Mouse (Mus musculus): ENCODE data around the gene Emx1. TPM values are rescaled to one million over a fixed set of nuclear protein-coding genes. Genes with fewer than 3 reads are reported as not detected.

Emx1 gene
- polyA plus RNA-seq, 1 experiment from 2014 or later = not detected

GRCm38 (mm10) chr6:85188256-85189110 is 1.2 kb downstream of the Emx1 start:
- H3K4me2 ChIP-seq (ENCODE audit: low read depth, low read length) = peak overlapping the region; percentile 62
- peaks cover 87% of the 10 kb centered on the region for H3K27me3 ChIP-seq (ENCODE audit: control insufficient read depth, insufficient read depth, low read depth, low read length)
- peak overlapping the region; percentile 45 for H3K4me3 ChIP-seq (ENCODE audit: low read length)
- 1% methylated on average over 39 of the region's 39 CpGs for WGBS
- H3K27ac ChIP-seq (ENCODE audit: low read length) = no peak overlapping the region
- no peak for ATAC-seq (ENCODE audit: low read depth)
- no peaks in the 10 kb centered on the region for H3K9me3 ChIP-seq (ENCODE audit: control insufficient read depth, low read length)
- peaks cover 19% of the 10 kb centered on the region for H3K4me1 ChIP-seq (replicated peaks; ENCODE audit: control insufficient read depth, insufficient read depth, low read length)
- no peaks in the 10 kb centered on the region for H3K36me3 ChIP-seq (ENCODE audit: control insufficient read depth, insufficient read depth, low read length)
- H3K9ac ChIP-seq (ENCODE audit: low read length) = no peak overlapping the region

- no peak overlapping the region for H3K27ac ChIP-seq (ENCODE audit: low read length)
- H3K36me3 ChIP-seq (ENCODE audit: control insufficient read depth, insufficient read depth, low read length) = no peaks in the 10 kb centered on the region
- H3K27me3 ChIP-seq (ENCODE audit: control insufficient read depth, insufficient read depth, low read depth, low read length) = peaks cover 89% of the 10 kb centered on the region
- 0 out of 2 replicates have a peak overlapping the region, but pooled peaks have one; percentile 51 for H3K4me3 ChIP-seq (ENCODE audit: low read length)
- H3K9ac ChIP-seq (ENCODE audit: low read length) = no peak overlapping the region
- H3K4me2 ChIP-seq (ENCODE audit: low read depth, low read length) = no peak overlapping the region
- H3K9me3 ChIP-seq (ENCODE audit: control insufficient read depth, low read length) = no peaks in the 10 kb centered on the region
- WGBS = 8% methylated on average over 14 of the region's 14 CpGs
- no peak for ATAC-seq (ENCODE audit: low read depth)
- peaks cover 19% of the 10 kb centered on the region for H3K4me1 ChIP-seq (replicated peaks; ENCODE audit: control insufficient read depth, insufficient read depth, low read length)
Measured at GRCm38 (mm10) chr6:85189361-85189760, 2.1 kb downstream of the Emx1 start.

- Histone ChIP-seq H3K27ac (ENCODE audit: low read length) (no peak overlapping the region), H3K4me1 (replicated peaks; ENCODE audit: control insufficient read depth, insufficient read depth, low read length) (peaks cover 19% of the 10 kb centered on the region), H3K27me3 (ENCODE audit: control insufficient read depth, insufficient read depth, low read depth, low read length) (peaks cover 91% of the 10 kb centered on the region), H3K9me3 (ENCODE audit: control insufficient read depth, low read length) (no peaks in the 10 kb centered on the region), H3K9ac (ENCODE audit: low read length) (peak overlapping the region; percentile 30; the same call in 1 of the 2 replicates), H3K36me3 (ENCODE audit: control insufficient read depth, insufficient read depth, low read length) (no peaks in the 10 kb centered on the region), H3K4me2 (ENCODE audit: low read depth, low read length) (peak overlapping the region; percentile 67), H3K4me3 (ENCODE audit: low read length) (peak overlapping the region; percentile 51)
- no peak for ATAC-seq (ENCODE audit: low read depth)
- WGBS = under 1% methylated on average over 52 of the region's 52 CpGs
Measured at GRCm38 (mm10) chr6:85189911-85190591, 2.8 kb downstream of the Emx1 start.

GRCm38 (mm10) chr6:85190671-85191070 is 3.4 kb downstream of the Emx1 start:
- Histone ChIP-seq H3K4me2 (ENCODE audit: low read depth, low read length) (peak overlapping the region; percentile 67), H3K36me3 (ENCODE audit: control insufficient read depth, insufficient read depth, low read length) (no peaks in the 10 kb centered on the region), H3K9me3 (ENCODE audit: control insufficient read depth, low read length) (no peaks in the 10 kb centered on the region), H3K27me3 (ENCODE audit: control insufficient read depth, insufficient read depth, low read depth, low read length) (peaks cover 91% of the 10 kb centered on the region), H3K27ac (ENCODE audit: low read length) (no peak overlapping the region), H3K9ac (ENCODE audit: low read length) (no peak overlapping the region), H3K4me1 (replicated peaks; ENCODE audit: control insufficient read depth, insufficient read depth, low read length) (peaks cover 19% of the 10 kb centered on the region), H3K4me3 (ENCODE audit: low read length) (peak overlapping the region; percentile 51)
- WGBS = 2% methylated on average over 13 of the region's 13 CpGs
- ATAC-seq (ENCODE audit: low read depth) = no peak

GRCm38 (mm10) chr6:85191751-85192440 is 4.7 kb downstream of the Emx1 start:
- no peak overlapping the region for H3K4me3 ChIP-seq (ENCODE audit: low read length)
- no peak for ATAC-seq (ENCODE audit: low read depth)
- H3K4me1 ChIP-seq (replicated peaks; ENCODE audit: control insufficient read depth, insufficient read depth, low read length) = peaks cover 19% of the 10 kb centered on the region
- H3K4me2 ChIP-seq (ENCODE audit: low read depth, low read length) = no peak overlapping the region
- no peaks in the 10 kb centered on the region for H3K36me3 ChIP-seq (ENCODE audit: control insufficient read depth, insufficient read depth, low read length)
- peaks cover 87% of the 10 kb centered on the region for H3K27me3 ChIP-seq (ENCODE audit: control insufficient read depth, insufficient read depth, low read depth, low read length)
- H3K9ac ChIP-seq (ENCODE audit: low read length) = no peak overlapping the region
- WGBS = 27% methylated on average over 9 of the region's 9 CpGs
- no peak overlapping the region for H3K27ac ChIP-seq (ENCODE audit: low read length)
- H3K9me3 ChIP-seq (ENCODE audit: control insufficient read depth, low read length) = no peaks in the 10 kb centered on the region

- no peak overlapping the region for H3K4me3 ChIP-seq (ENCODE audit: low read length)
Measured at GRCm38 (mm10) chr6:85193381-85194318, 6.4 kb downstream of the Emx1 start.

GRCm38 (mm10) chr6:85197951-85198350 is 10.7 kb downstream of the Emx1 start:
- Histone ChIP-seq H3K4me1 (replicated peaks; ENCODE audit: control insufficient read depth, insufficient read depth, low read length) (no peaks in the 10 kb centered on the region), H3K9me3 (ENCODE audit: control insufficient read depth, low read length) (no peaks in the 10 kb centered on the region), H3K4me2 (ENCODE audit: low read depth, low read length) (no peak overlapping the region), H3K27ac (ENCODE audit: low read length) (no peak overlapping the region), H3K9ac (ENCODE audit: low read length) (no peak overlapping the region), H3K27me3 (ENCODE audit: control insufficient read depth, insufficient read depth, low read depth, low read length) (peaks cover 33% of the 10 kb centered on the region), H3K4me3 (ENCODE audit: low read length) (no peak overlapping the region), H3K36me3 (ENCODE audit: control insufficient read depth, insufficient read depth, low read length) (no peaks in the 10 kb centered on the region)
- 70% methylated on average over 2 of the region's 2 CpGs for WGBS
- ATAC-seq (ENCODE audit: low read depth) = no peak

More at GRCm38 (mm10) chr6:85193381-85194318, 6.4 kb downstream of the Emx1 start:
- ATAC-seq (ENCODE audit: low read depth) = no peak
- 8% methylated on average over 29 of the region's 29 CpGs for WGBS
- no peak overlapping the region for H3K4me2 ChIP-seq (ENCODE audit: low read depth, low read length)
- H3K27me3 ChIP-seq (ENCODE audit: control insufficient read depth, insufficient read depth, low read depth, low read length) = peaks cover 73% of the 10 kb centered on the region
- H3K36me3 ChIP-seq (ENCODE audit: control insufficient read depth, insufficient read depth, low read length) = no peaks in the 10 kb centered on the region
- H3K4me1 ChIP-seq (replicated peaks; ENCODE audit: control insufficient read depth, insufficient read depth, low read length) = peaks cover 7% of the 10 kb centered on the region; the same call in 1 of the 2 replicates
- H3K9me3 ChIP-seq (ENCODE audit: control insufficient read depth, low read length) = no peaks in the 10 kb centered on the region
- H3K27ac ChIP-seq (ENCODE audit: low read length) = no peak overlapping the region
- no peak overlapping the region for H3K9ac ChIP-seq (ENCODE audit: low read length)

GRCm38 (mm10) chr6:85206182-85206938 is 19.1 kb downstream of the Emx1 start:
- Histone ChIP-seq H3K4me3 (ENCODE audit: low read length) (no peak overlapping the region), H3K4me1 (replicated peaks; ENCODE audit: control insufficient read depth, insufficient read depth, low read length) (peaks cover 10% of the 10 kb centered on the region; the same call in 1 of the 2 replicates), H3K9me3 (ENCODE audit: control insufficient read depth, low read length) (no peaks in the 10 kb centered on the region), H3K4me2 (ENCODE audit: low read depth, low read length) (no peak overlapping the region), H3K36me3 (ENCODE audit: control insufficient read depth, insufficient read depth, low read length) (no peaks in the 10 kb centered on the region), H3K27me3 (ENCODE audit: control insufficient read depth, insufficient read depth, low read depth, low read length) (no peaks in the 10 kb centered on the region; the same call in 1 of the 2 replicates), H3K9ac (ENCODE audit: low read length) (no peak overlapping the region), H3K27ac (ENCODE audit: low read length) (no peak overlapping the region)
- ATAC-seq (ENCODE audit: low read depth) = peak; percentile 41
- WGBS = 30% methylated on average over 16 of the region's 16 CpGs
